Mouse (Mus musculus): Measurements from ENCODE around the gene Ap2a2.

- TF ChIP-seq POLR2AphosphoS2 (IDR thresholded peaks at IDR 0.05; ENCODE audit: low read length): peak; percentile 68; the same call in 1 of the 2 replicates
- TF ChIP-seq CTCF (IDR thresholded peaks at IDR 0.05 in 2 of 3, conservative IDR thresholded peaks at IDR 0.05 in 1 of 3; ENCODE audit: control insufficient read depth in 1 of 3, insufficient read depth in 1 of 3, low read depth in 2 of 3, low read length in 3 of 3, poor library complexity in 1 of 3, severe bottlenecking in 1 of 3): no peak
- no peak for TF ChIP-seq TCF12 (IDR thresholded peaks at IDR 0.05; ENCODE audit: low read depth, low read length)
- no peak for TF ChIP-seq CHD1 (IDR thresholded peaks at IDR 0.05; ENCODE audit: low read depth, low read length)
- TF ChIP-seq POLR2A (IDR thresholded peaks at IDR 0.05; ENCODE audit: control insufficient read depth in 1 of 2, insufficient read depth in 1 of 2, low read depth in 1 of 2, low read length in 2 of 2, poor library complexity in 1 of 2): peak; percentile 82 to 93
- TF ChIP-seq BHLHE40 (IDR thresholded peaks at IDR 0.05; ENCODE audit: borderline replicate concordance, low read depth, low read length): no peak
- no peak for TF ChIP-seq ETS1 (IDR thresholded peaks at IDR 0.05; ENCODE audit: low read depth, low read length)
These were observed at the start of gene Ap2a2 for GRCm38 (mm10) chr7:141561682-141562391.
